Mouse (Mus musculus): ENCODE measurements around the gene Rufy4.

DNA sequence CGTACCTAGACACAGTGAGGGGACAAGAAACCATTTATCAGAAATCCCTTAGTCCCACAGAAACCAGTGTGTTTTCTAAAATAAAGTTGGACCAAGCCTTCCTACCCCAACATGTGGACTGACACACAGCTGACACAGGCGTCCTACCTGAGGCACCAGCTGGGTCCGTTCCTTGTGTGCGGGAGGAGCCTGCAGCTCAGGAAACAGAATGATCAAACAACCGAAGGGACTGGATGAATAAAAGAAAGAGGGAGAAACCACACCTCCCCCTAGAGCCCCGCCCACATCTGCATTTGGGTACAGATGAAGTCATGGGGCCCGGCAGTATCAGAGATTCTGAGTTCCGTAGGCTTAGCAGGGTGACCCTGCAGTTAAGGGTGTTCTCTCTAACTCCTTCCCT, 69.1 kb downstream of the Rufy4 start, which contains the start of gene Cxcr1:
- TF ChIP-seq CTCF (IDR thresholded peaks at IDR 0.05; ENCODE audit: control insufficient read depth, insufficient read depth, low read length) (no peak), POLR2A (IDR thresholded peaks at IDR 0.05; ENCODE audit: borderline replicate concordance, control insufficient read depth, low read depth, low read length) (no peak)
